ENCODE assay signal across 30 mouse cellular contexts in the genomic region with DNA sequence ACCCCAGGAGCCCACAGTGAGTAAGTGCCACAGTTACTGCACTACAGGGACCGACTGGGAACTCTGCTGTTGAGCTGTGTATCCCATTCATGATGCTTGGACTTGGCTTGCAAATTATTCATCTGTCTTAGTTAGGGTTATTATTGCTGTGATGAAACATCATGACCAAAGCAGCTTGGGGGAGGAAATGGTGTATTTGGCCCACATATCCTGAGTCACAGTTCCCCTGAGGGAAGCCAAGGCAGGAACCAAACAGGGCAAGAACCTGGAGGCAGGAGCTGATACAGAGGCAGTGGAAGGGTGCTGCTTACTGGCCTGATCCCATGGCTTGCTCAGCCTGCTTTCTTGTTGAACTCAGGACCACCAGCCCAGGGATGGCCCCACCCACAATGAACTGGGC. TPM values are rescaled to one million over a fixed set of nuclear protein-coding genes. Genes with fewer than 3 reads are reported as not detected.
A peak's percentile ranks its signal among the peaks of the same experiment; 100 is the strongest.
DNase-seq lines count a peak whose midpoint lies in the region; ATAC-seq and TF ChIP-seq lines count a peak whose summit lies in the region.
"Had no signal": no experiment of that assay in that cellular context is flagged by ENCODE, and none has a peak within 500 bp of the region (broad histone marks: within the 10 kb centered on the region; RNA-seq: fewer than 3 reads in every experiment).

No protein-coding gene starts in this region.

- no peak for TF ChIP-seq POLR2A in embryonic fibroblast, embryonic 13.5 days (IDR thresholded peaks at IDR 0.05; ENCODE audit: low read depth, low read length)

- peaks cover 40% of the 10 kb centered on the region for H3K4me1 ChIP-seq in embryonic fibroblast, embryonic 13.5 days (ENCODE audit: control insufficient read depth, insufficient read depth, low read length)
- H3K4me1 ChIP-seq in neural tube, embryonic 15.5 days = peaks cover 43% of the 10 kb centered on the region

- no peaks in the 10 kb centered on the region for H3K9me3 ChIP-seq in neural tube, embryonic 15.5 days (replicated peaks)
- H3K9me3 ChIP-seq: heart, embryonic 12.5 days; liver, embryonic 13.5 days; midbrain, embryonic 15.5 days had no signal

- no peaks in the 10 kb centered on the region for H3K27me3 ChIP-seq in C2C12 (ENCODE audit: control insufficient read depth, insufficient read depth, insufficient read length)
- no peaks in the 10 kb centered on the region for H3K27me3 ChIP-seq in neural tube, embryonic 15.5 days (replicated peaks)
- H3K27me3 ChIP-seq: heart, embryonic 12.5 days; liver, embryonic 13.5 days; midbrain, embryonic 15.5 days had no signal

- intact Hi-C loops in left cerebral cortex, adult 2 months (cut with DNase I) = loop anchor here (2.0 kb wide), 1 partner anchor 47 kb away; no protein-coding TSS in a partner anchor
- intact Hi-C loops in left cerebral cortex, postnatal 14 days (cut with DNase I) = no loop called here

- H3ac ChIP-seq in C2C12 (ENCODE audit: control insufficient read depth, insufficient read length, low read depth) = no peak overlapping the region

- peaks cover 40% of the 10 kb centered on the region for H3K36me3 ChIP-seq in C2C12 (ENCODE audit: control insufficient read depth, insufficient read depth)
- peaks cover 20% of the 10 kb centered on the region for H3K36me3 ChIP-seq in neural tube, embryonic 15.5 days
- H3K36me3 ChIP-seq: liver, embryonic 13.5 days had no signal

- H3K9ac ChIP-seq in neural tube, embryonic 15.5 days (replicated peaks) = no peak overlapping the region
- H3K9ac ChIP-seq: heart, embryonic 12.5 days; hindbrain, embryonic 14.5 days; liver, embryonic 13.5 days; midbrain, embryonic 15.5 days had no signal

- H3K4me2 ChIP-seq in neural tube, embryonic 15.5 days = no peak overlapping the region
- H3K4me2 ChIP-seq: heart, embryonic 12.5 days; hindbrain, embryonic 14.5 days; liver, embryonic 13.5 days; midbrain, embryonic 15.5 days had no signal

- ATAC-seq in neural tube, embryonic 15.5 days (ENCODE audit: low FRiP score) = no peak
- ATAC-seq: CD4-positive, CD25-positive, alpha-beta regulatory T cell, adult 4 months; forebrain, embryonic 14.5 days; intestine, postnatal 0 days; lung, postnatal 0 days; midbrain, embryonic 15.5 days had no signal

- DNase-seq in left cerebral cortex, adult 2 months (ENCODE audit: extremely low spot score in 1 of 2, low spot score in 2 of 2) = no peak
- no peak for DNase-seq in left cerebral cortex, postnatal 14 days (ENCODE audit: low spot score in 2 of 2)
- no peak for DNase-seq in right cerebral cortex, adult 18-20 months
- DNase-seq: adrenal gland, postnatal 10 days; cerebellum, adult 11 months; cerebellum, adult 9-10 months; cerebellum, postnatal 36 days; heart, adult 2 months; kidney, adult 9 months; kidney, postnatal 10 days; layer of hippocampus, adult 9-11 months; liver, embryonic 13.5 days; lung, adult 18-20 months; right cerebral cortex, postnatal 4 days; thymus, adult 2 months; thymus, postnatal 4 days had no signal

- H3K27ac ChIP-seq in left cerebral cortex, adult 2 months = peak overlapping the region; percentile 60; the same call in 1 of the 2 replicates
- peak overlapping the region; percentile 80 for H3K27ac ChIP-seq in embryonic fibroblast, embryonic 13.5 days (ENCODE audit: insufficient read depth, low read length)
- no peak overlapping the region for H3K27ac ChIP-seq in neural tube, embryonic 15.5 days (replicated peaks)
- H3K27ac ChIP-seq: heart, adult 2 months; hindbrain, embryonic 14.5 days; liver, embryonic 13.5 days; midbrain, embryonic 15.5 days had no signal

- TF ChIP-seq CTCF in left cerebral cortex, adult 2 months (IDR thresholded peaks at IDR 0.05) = no peak
- no peak for TF ChIP-seq CTCF in C2C12 (IDR thresholded peaks at IDR 0.05; ENCODE audit: control insufficient read depth, insufficient read depth, insufficient read length)
- no peak for TF ChIP-seq CTCF in embryonic fibroblast, embryonic 13.5 days (IDR thresholded peaks at IDR 0.05; ENCODE audit: borderline replicate concordance, insufficient read depth, low read length)

- H3K4me3 ChIP-seq in left cerebral cortex, adult 2 months = no peak overlapping the region
- no peak overlapping the region for H3K4me3 ChIP-seq in C2C12 (ENCODE audit: insufficient read depth, poor library complexity, severe bottlenecking)
- H3K4me3 ChIP-seq in embryonic fibroblast, embryonic 13.5 days (ENCODE audit: insufficient read depth, low read length) = no peak overlapping the region
- H3K4me3 ChIP-seq in neural tube, embryonic 15.5 days (replicated peaks) = no peak overlapping the region
- H3K4me3 ChIP-seq: heart, adult 2 months; heart, embryonic 12.5 days; liver, embryonic 13.5 days; midbrain, embryonic 15.5 days had no signal

- WGBS in neural tube, embryonic 15.5 days = 69% methylated on average over 1 of the region's 1 CpGs

- H3K79me2 ChIP-seq in C2C12 (ENCODE audit: control insufficient read depth, insufficient read depth) = peaks cover 90% of the 10 kb centered on the region

- H3K79me3 ChIP-seq in C2C12 (ENCODE audit: low read depth) = peaks cover 74% of the 10 kb centered on the region

TF ChIP-seq in C2C12, 6 proteins besides CTCF, POLR2A, EP300 and RAD21:
- no peak for TF ChIP-seq USF1 (IDR thresholded peaks at IDR 0.05; ENCODE audit: low read depth)
- no peak for TF ChIP-seq MAX (IDR thresholded peaks at IDR 0.05)
- no peak for TF ChIP-seq FOSL1 (IDR thresholded peaks at IDR 0.05; ENCODE audit: insufficient read depth, low read length, poor library complexity, severe bottlenecking)
- TF ChIP-seq CEBPB (IDR thresholded peaks at IDR 0.05; ENCODE audit: low read depth) = peak; percentile 45
- no peak for TF ChIP-seq MYOD1 (IDR thresholded peaks at IDR 0.05; ENCODE audit: control insufficient read depth, insufficient read length, low read depth)
- TF ChIP-seq MYOG (IDR thresholded peaks at IDR 0.05; ENCODE audit: control insufficient read depth, extremely low read depth, insufficient read length) = no peak
TF ChIP-seq in C2C12: peak in this region for 1.

RNA-seq across cellular contexts. Expression of gene Sh3pxd2b, which starts 7.8 kb away (rescaled TPM):
- total RNA-seq in left cerebral cortex, adult 2 months (2021) = 10 to 100 TPM; 11.4 to 16.4 TPM
- 10 to 100 TPM; 20.7 to 23.2 TPM for total RNA-seq in left cerebral cortex, postnatal 14 days (2021)
- polyA plus RNA-seq in C2C12 (2012; fragmentation: generic; extraction: Trizol) = 21.7 TPM
- polyA plus RNA-seq in embryonic fibroblast, embryonic 13.5 days (2011; ENCODE audit: insufficient read length, low read depth, missing spikeins) = 53.6 and 58.8 TPM in 2 replicates
- 17.2 and 17.8 TPM in 2 replicates for polyA plus RNA-seq in neural tube, embryonic 15.5 days (2015; fragmentation: Nextera tagmentation; extraction: Ambion mirVana)

RNA-seq across cellular contexts. Expression of gene Hbq1a, which starts 55.5 kb away (rescaled TPM):
- total RNA-seq in left cerebral cortex, adult 2 months (2021) = 1 to 10 TPM; 1.7 TPM
- total RNA-seq in left cerebral cortex, postnatal 14 days (2021) = 1 to 10 TPM in 1 of 2 experiments, not detected in 1; 1.1 TPM
- 0.11 TPM for polyA plus RNA-seq in C2C12 (2012; fragmentation: generic; extraction: Trizol)
- polyA plus RNA-seq in embryonic fibroblast, embryonic 13.5 days (2011; ENCODE audit: insufficient read length, low read depth, missing spikeins) = not detected in 2 replicates
- polyA plus RNA-seq in neural tube, embryonic 15.5 days (2015; fragmentation: Nextera tagmentation; extraction: Ambion mirVana) = 0.79 and 1.5 TPM in 2 replicates
- total RNA-seq: adrenal gland, postnatal 10 days; gastrocnemius, adult 8-10 months; hematopoietic stem cell, adult 5-6 weeks had no signal
- polyA plus RNA-seq: CD4-positive, CD25-positive, alpha-beta regulatory T cell, adult 4 months; heart, postnatal 0 days; large intestine, adult 2 months; thymus, adult 2 months had no signal

RNA-seq across cellular contexts. Expression of gene Hba-a2, which starts 59.1 kb away (rescaled TPM):
- 100 to 1,000 TPM; 271 to 300 TPM for total RNA-seq in left cerebral cortex, adult 2 months (2021)
- total RNA-seq in left cerebral cortex, postnatal 14 days (2021) = 100 to 1,000 TPM; 768 to 806 TPM
- polyA plus RNA-seq in C2C12 (2012; fragmentation: generic; extraction: Trizol) = not detected
- not detected in 2 replicates for polyA plus RNA-seq in embryonic fibroblast, embryonic 13.5 days (2011; ENCODE audit: insufficient read length, low read depth, missing spikeins)
- 6,998 and 8,084 TPM in 2 replicates for polyA plus RNA-seq in neural tube, embryonic 15.5 days (2015; fragmentation: Nextera tagmentation; extraction: Ambion mirVana)

Comparison
In these comparisons a context has a peak if more than half of its experiments do, and no peak if none do; other contexts are left out.
1. RNA of gene Hba-a2, which starts 59.1 kb away (polyA plus RNA-seq): 6,998 to 8,084 TPM in neural tube, embryonic 15.5 days; not detected in C2C12 (single experiment) and not detected in embryonic fibroblast, embryonic 13.5 days; every median in the first group is over 1,000 times any median in the second.